23 mouse cellular contexts compared by ENCODE assay signal in the genomic region with DNA sequence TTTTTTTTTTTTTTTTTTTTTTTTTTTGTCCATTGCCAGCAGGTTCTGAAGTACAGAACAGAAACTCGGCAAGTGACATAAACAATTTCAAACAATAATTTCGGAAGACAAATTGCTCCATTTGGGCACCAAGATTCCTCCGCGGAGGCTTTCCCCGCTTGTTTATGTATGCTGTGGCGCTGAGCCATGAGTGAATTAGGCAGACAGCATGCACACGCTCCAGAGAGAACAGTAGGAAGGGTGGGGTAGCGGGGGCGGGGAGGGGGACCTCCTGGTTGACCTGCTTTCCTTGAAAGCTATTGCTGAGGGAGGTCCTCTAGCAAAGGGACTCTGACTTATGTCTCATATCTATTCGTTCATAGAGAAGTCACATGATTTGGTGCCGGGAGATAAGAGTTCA. TPM values are rescaled to one million over a fixed set of nuclear protein-coding genes. Genes with fewer than 3 reads are reported as not detected.
A peak's percentile ranks its signal among the peaks of the same experiment; 100 is the strongest.
DNase-seq lines count a peak whose midpoint lies in the region; ATAC-seq and TF ChIP-seq lines count a peak whose summit lies in the region.
"Had no signal": no experiment of that assay in that cellular context is flagged by ENCODE, and none has a peak within 500 bp of the region (broad histone marks: within the 10 kb centered on the region; RNA-seq: fewer than 3 reads in every experiment).

No protein-coding gene starts in this region.

- H3K4me3 ChIP-seq in hindbrain, postnatal 0 days (ENCODE audit: low read length), result no peak overlapping the region
- no peak overlapping the region for H3K4me3 ChIP-seq in hindbrain, embryonic 10.5 days
- H3K4me3 ChIP-seq: embryonic facial prominence, embryonic 15.5 days; layer of hippocampus, adult 2 months; left cerebral cortex, adult 2 months; limb, embryonic 12.5 days; stomach, embryonic 15.5 days had no signal

- H3K4me2 ChIP-seq in hindbrain, postnatal 0 days (ENCODE audit: low read depth, low read length), result no peak overlapping the region
- H3K4me2 ChIP-seq: embryonic facial prominence, embryonic 15.5 days; limb, embryonic 12.5 days; stomach, embryonic 15.5 days had no signal

- TF ChIP-seq CTCF in hindbrain, postnatal 0 days (IDR thresholded peaks at IDR 0.05; ENCODE audit: low read depth), result no peak

- no peaks in the 10 kb centered on the region for H3K4me1 ChIP-seq in hindbrain, postnatal 0 days (ENCODE audit: insufficient read depth, low read length)
- H3K4me1 ChIP-seq in hindbrain, embryonic 10.5 days (replicated peaks), result no peaks in the 10 kb centered on the region
- H3K4me1 ChIP-seq: embryonic facial prominence, embryonic 15.5 days; limb, embryonic 12.5 days had no signal

- no peaks in the 10 kb centered on the region for H3K9me3 ChIP-seq in hindbrain, postnatal 0 days (ENCODE audit: low read length)
- H3K9me3 ChIP-seq in hindbrain, embryonic 10.5 days, result no peaks in the 10 kb centered on the region
- H3K9me3 ChIP-seq: embryonic facial prominence, embryonic 15.5 days; G1E; limb, embryonic 12.5 days; stomach, embryonic 15.5 days had no signal

- intact Hi-C loops in heart, postnatal 25 days (cut with DNase I), result no loop called here

- no peaks in the 10 kb centered on the region for H3K27me3 ChIP-seq in hindbrain, postnatal 0 days (ENCODE audit: insufficient read depth, low read length)
- no peaks in the 10 kb centered on the region for H3K27me3 ChIP-seq in hindbrain, embryonic 10.5 days (ENCODE audit: insufficient read depth, poor library complexity, severe bottlenecking)
- H3K27me3 ChIP-seq: embryonic facial prominence, embryonic 15.5 days; limb, embryonic 12.5 days; stomach, embryonic 15.5 days had no signal

- 65% methylated on average over 11 of the region's 11 CpGs for WGBS in hindbrain, postnatal 0 days
- 87% methylated on average over 11 of the region's 11 CpGs for WGBS in hindbrain, embryonic 10.5 days

- H3K36me3 ChIP-seq in hindbrain, postnatal 0 days (ENCODE audit: insufficient read depth, low read length), result no peaks in the 10 kb centered on the region
- H3K36me3 ChIP-seq in hindbrain, embryonic 10.5 days, result no peaks in the 10 kb centered on the region
- H3K36me3 ChIP-seq: embryonic facial prominence, embryonic 15.5 days; G1E; limb, embryonic 12.5 days; stomach, embryonic 15.5 days had no signal

- peak; percentile 79 for DNase-seq in heart, adult 11 months
- DNase-seq in heart, postnatal 25 days (ENCODE audit: low spot score), result no peak
- peak; percentile 44 for DNase-seq in hindbrain, postnatal 0 days (ENCODE audit: low spot score)
- DNase-seq in hindbrain, embryonic 10.5 days (ENCODE audit: low spot score), result no peak
- peak; percentile 10 for DNase-seq in Muller cell, postnatal 12 days (ENCODE audit: inconsistent ontology term)
- peak; percentile 53 for DNase-seq in lung, postnatal 10 days
- no peak for DNase-seq in embryo, embryonic 11 days
- DNase-seq in gastrocnemius, postnatal 25 days, result no peak
- DNase-seq: adrenal gland, adult 8-10 months; spleen, adult 18-20 months; thymus, postnatal 14 days had no signal

- H3K27ac ChIP-seq in hindbrain, postnatal 0 days, result no peak overlapping the region
- H3K27ac ChIP-seq in hindbrain, embryonic 10.5 days, result no peak overlapping the region
- H3K27ac ChIP-seq: embryonic facial prominence, embryonic 15.5 days; kidney, postnatal 0 days; layer of hippocampus, adult 2 months; left cerebral cortex, adult 2 months; limb, embryonic 12.5 days; liver, embryonic 14.5 days had no signal

- ATAC-seq in hindbrain, postnatal 0 days, result no peak
- ATAC-seq: inflammation-experienced regulatory T-cells, adult 6 months had no signal

- H3K9ac ChIP-seq in hindbrain, postnatal 0 days (replicated peaks; ENCODE audit: low read length), result no peak overlapping the region
- H3K9ac ChIP-seq: embryonic facial prominence, embryonic 15.5 days; limb, embryonic 12.5 days; liver, embryonic 14.5 days; stomach, embryonic 15.5 days had no signal

RNA-seq across cellular contexts. Expression of gene Myocd, which starts 13.6 kb away (rescaled TPM):
- 100 to 1,000 TPM in 1 of 2 experiments, 10 to 100 TPM in 1; 85.7 to 101 TPM for total RNA-seq in heart, postnatal 25 days (2021)
- 0.94 and 1.3 TPM in 2 replicates for total RNA-seq in hindbrain, postnatal 0 days (2014; rRNA removed)
- 0.53 and 1.3 TPM in 2 replicates for polyA plus RNA-seq in hindbrain, postnatal 0 days (2015; fragmentation: Nextera tagmentation; extraction: Ambion mirVana)
- 1.3 and 2.1 TPM in 2 replicates for polyA plus RNA-seq in hindbrain, embryonic 10.5 days (2016; fragmentation: Nextera tagmentation; extraction: Ambion mirVana)
- 1 to 10 TPM in 1 of 2 experiments, under 1 TPM in 1; 0.97 to 2.9 TPM for total RNA-seq in gastrocnemius, postnatal 25 days (2021)
- total RNA-seq: hematopoietic stem cell, adult 5-6 weeks; megakaryocyte-erythroid progenitor cell, adult 5-6 weeks; monocyte, adult 5-6 weeks had no signal
- polyA plus RNA-seq: G1E had no signal

Comparison
In these comparisons a context has a peak if more than half of its experiments do, and no peak if none do; other contexts are left out.
1. DNase-seq: peak in heart, adult 11 months (single experiment), hindbrain, postnatal 0 days (single experiment), Muller cell, postnatal 12 days (single experiment) and lung, postnatal 10 days (single experiment); none in heart, postnatal 25 days (single experiment), hindbrain, embryonic 10.5 days (single experiment), embryo, embryonic 11 days (single experiment) and gastrocnemius, postnatal 25 days (single experiment).
2. RNA of gene Myocd, which starts 13.6 kb away (total RNA-seq): 85.7 to 101 TPM in heart, postnatal 25 days; 0.97 to 2.9 TPM in gastrocnemius, postnatal 25 days and 0.94 to 1.3 TPM in hindbrain, postnatal 0 days; every median in the first group is over 10 times any median in the second.